Mouse (Mus musculus) kidney, postnatal 4 days (tissue): Measurements from ENCODE around the gene Itpkb.
A peak's percentile ranks its signal among the peaks of the same experiment; 100 is the strongest.

Source experiments
- DNase-seq, 2 experiments: peaks; one replicate each; pipeline ENCODE4 v3.0.0; 2021; ENCODE audit warnings: mixed read lengths in 2 of 2

The Itpkb gene

DNA sequence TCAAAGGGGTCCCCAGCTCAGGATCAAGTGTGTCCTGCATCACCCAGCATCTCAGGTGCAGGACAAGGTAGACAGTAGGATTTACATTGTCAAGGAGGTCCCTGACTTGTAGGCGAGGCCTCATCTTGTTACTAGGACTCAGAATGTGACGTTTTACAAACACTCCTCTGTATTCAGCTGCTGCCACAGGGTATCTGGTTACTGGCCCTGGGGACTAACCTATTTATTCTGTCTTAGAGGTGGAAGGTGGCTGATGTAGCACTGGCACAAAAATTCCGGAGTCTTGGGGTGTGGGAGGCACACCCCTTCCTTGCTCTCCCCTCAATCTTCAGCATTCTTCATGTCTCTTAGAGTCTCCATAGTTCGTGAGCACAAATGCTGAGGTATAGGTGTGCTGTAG, 16.8 kb downstream of the Itpkb start:
- DNase-seq = no peak

DNA sequence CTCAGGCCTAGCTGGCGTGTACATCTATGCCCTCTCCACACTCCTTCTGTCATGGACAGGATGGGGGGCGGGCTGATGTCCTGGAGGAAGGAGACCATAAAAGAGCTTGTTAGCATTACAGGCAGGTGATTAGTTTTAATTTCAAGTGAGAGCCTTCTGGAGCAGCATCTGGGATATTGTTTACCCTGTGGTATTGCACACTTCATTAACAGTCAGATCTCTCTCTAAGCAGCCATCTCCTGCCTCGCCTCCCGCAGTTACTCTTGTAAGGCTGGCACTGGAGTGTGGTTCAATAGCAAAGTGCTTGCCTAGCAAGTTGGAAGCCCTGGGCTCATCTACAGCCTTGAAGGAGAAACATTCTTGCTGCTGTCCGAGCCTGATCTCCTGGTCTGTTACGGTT, 17.6 kb downstream of the Itpkb start:
- DNase-seq = no peak

DNA sequence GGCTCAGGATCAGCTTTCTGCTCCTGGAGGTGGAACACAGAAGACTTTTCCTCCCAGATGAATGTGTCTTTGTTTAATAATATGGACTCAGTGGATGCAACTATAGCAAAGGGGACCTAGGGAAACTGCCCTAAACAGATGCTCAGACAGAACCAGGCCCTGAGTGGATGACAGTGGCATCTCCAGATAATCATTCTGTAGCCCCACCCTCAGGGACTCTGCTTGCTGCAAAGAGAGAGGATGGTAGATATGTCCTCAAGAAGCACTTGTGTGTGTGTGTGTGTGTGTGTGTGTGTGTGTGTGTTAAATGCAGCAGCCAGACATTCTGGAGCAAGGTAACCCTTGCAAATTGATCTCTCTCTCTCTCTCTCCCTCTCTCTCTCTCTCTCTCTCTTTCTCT, 18.8 kb downstream of the Itpkb start:
- no peak for DNase-seq

DNA sequence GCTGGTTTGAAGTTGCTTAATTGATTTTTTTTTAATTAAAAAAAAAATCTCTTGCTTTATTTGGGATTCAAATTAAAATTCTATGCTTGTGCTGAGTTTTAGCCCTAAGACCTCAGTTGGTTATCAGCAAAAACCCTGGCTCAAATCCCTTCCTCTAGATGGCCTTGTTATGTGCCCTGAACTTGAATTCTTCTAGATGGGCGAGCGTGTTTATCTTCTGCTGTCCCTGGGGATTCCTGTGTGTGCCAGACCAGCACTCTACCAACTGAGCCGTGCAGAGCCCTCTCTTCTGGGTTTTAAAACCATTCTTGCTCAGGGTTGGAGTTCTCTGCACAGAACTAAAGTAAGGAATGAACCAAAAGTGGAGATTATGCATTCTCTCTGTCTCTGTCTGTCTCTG, 22.0 kb downstream of the Itpkb start:
- no peak for DNase-seq

DNA sequence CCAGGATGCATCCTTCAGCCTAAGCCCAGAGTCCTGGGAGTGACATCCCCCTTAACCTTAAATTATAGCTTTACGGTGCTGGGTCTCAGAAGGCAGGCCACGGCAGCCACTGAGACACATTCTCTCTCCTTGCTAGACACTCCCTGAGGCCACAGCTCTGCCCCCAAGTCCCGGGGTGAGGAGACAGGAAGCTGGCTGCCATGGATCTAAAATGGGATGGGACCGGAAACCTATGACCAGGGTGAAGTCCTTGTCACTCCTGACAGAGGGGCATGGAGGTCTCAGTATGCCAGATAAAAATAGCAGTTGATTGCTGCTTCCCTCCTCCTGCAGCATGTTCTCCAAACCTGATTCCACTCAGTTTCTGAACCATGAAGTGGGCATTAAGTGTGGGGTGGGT, 23.8 kb downstream of the Itpkb start:
- no peak for DNase-seq

DNA sequence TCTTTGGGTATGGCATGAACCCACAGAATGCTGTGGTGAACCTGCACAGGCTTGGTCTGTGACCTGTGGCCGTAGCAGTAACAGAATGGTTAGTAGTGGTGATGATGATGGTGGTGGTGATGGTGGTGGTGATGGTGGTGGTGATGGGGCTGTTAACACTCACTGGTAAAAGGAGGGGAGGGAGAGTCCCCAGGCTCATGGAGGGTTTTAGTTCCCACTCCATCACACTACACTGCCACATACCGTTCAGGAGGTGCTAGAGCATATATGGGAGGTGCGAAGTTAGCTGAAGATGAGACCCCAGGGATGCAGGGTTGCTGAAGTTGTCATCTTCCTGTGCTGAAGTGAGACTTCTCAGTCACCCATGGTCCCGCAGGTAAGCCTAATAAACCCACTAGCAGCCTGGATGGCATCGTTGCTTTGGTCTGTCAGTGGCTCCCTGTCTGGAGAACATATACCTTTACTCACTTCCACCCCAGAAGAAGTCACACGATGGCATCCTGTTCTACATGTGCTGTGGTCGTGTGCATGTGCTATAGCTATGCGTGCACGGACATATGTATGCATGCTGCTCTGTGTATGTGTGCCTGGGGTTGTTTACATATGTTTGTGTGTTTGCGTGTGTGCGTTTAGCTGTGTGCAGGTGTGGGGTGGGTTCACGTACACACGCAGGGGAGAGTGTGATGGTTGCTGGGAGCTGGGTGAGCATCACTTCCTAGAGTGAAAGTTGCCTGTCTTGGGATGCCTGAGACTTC, 24.9 kb downstream of the Itpkb start:
- no peak for DNase-seq

DNA sequence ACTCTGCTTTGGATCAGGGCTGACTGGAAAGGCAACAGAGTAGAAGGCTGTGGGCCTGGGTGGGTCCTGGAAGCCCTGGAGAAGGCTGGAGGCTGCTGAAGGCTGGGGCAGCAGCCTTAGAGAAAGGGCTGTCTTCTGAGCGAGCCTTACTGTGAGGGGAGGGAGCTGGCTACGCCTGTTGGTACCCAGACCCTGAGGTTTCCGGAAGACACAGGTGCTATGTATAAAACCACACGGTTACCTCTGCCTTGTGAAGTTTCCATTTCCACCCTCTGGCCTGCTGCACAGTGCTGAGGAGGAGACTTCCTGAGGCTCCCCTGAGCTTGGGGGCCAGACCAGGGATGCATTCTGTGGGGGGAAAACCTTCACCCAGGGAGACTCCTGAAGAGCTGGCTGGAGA, 25.9 kb downstream of the Itpkb start:
- DNase-seq = no peak

DNA sequence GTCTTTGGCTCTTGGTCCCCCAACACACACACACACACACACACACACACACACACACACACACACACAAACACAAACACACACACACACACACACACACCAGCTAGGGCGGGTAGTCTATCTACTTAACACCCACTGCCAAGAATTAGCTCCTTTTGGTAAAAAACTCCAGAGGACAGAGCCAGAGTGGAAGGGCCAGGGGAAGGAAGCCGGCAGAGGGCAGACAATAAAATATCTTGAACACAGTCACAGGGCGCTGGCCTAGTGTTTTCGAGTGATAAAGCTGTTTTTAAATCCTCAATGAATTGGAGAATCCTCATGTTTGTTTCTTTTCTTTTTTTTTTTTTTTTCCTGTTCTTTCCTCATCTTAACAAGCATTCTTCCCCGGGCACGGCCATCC, 26.6 kb downstream of the Itpkb start:
- DNase-seq = no peak

DNA sequence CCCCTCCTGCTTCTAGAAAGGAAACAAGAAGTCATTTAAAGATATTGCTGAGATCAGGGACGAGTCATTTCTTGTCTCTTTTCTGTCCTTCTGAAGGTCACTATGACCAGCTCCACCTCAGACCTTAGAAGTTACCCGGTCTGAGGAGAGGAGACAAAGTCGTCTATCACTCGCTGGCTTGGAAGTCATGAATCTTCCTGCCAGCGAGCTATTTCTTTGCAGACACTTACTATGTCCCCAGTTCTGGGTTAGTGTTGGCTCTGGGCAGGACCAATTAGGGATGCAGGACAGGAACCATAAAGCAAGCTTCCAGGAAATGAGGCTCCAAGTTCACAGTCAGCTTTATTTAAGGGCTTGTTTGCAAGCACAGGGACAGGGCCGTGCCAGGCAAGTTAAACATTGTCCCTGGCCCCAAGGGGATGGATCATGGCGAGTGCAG, 27.6 kb downstream of the Itpkb start:
- DNase-seq = no peak

DNA sequence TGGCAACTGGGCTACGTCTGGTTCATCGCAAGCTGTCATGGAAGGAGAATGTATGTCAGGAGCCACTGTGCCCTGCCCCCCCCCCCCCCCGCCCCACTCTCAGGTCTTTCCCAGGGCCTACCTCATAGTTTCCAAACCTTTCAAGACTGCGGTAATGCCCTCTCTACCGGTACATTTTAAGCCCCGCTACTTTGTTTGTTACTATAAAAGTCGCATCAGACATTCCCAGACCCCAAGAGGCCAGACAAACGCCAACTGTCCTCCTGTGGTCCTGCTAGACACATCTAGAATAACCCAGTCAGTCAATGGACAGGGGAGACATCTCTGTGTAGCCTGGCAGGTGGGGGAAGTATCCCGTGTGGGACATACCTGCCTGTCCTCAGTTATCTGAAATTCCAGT, 28.2 kb downstream of the Itpkb start:
- DNase-seq = no peak

DNA sequence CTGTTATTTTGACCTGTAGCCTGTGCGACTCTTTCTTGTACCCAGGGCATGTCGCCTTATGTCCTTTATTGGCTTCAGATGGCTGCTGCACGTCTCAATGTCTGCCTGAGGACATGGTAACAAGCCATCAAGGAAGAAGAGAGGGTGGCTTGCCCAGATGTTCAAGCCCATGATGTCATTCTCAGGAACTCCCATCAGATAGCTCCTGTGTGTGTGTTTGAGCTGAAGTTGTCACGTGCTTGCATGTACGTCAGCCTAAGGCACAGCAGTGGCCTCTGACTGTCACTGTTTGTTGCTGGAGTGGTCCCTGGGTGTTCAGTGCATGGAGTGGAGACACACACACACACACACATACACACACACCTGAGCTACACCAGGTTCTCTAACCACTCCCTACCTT, 29.0 kb downstream of the Itpkb start:
- no peak for DNase-seq

DNA sequence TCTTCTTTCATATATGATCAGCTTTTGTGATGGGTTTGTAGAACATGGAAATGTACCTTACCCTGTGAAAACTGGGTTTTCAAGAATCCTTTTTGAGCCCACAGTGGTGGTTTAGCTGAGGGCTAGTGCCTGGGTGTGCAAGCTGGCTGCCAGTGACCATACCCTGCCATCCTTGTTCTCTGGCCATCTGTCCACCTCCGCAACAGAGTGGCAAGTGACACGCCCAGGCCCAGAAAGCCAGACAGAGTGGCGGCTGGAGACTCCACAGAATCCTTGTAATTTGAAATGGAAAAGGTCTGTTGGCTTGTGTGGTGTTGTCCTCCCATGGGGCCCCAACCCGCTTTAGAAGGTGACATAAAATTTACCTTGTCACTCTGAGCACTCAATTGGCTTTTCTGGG, 31.9 kb downstream of the Itpkb start:
- DNase-seq = no peak

DNA sequence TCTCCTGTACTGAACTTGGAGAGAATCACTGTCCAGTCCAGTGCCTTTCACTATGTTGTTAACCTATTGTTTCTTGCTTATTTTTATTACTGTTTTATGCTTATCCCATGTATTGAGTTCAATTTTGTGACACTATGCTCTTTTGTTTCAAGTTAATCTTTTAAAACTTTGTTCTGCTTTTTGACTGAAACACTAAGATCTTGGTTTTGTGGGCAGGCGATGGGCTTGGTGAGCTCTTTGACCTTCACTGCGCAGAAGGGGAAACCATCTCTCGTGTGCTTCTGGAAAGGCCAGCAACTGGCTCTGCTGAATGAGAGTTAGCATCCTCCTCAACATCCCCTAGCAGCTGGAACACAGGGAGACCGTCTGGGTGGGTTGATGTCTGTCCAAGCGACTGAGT, 32.6 kb downstream of the Itpkb start:
- no peak for DNase-seq

DNA sequence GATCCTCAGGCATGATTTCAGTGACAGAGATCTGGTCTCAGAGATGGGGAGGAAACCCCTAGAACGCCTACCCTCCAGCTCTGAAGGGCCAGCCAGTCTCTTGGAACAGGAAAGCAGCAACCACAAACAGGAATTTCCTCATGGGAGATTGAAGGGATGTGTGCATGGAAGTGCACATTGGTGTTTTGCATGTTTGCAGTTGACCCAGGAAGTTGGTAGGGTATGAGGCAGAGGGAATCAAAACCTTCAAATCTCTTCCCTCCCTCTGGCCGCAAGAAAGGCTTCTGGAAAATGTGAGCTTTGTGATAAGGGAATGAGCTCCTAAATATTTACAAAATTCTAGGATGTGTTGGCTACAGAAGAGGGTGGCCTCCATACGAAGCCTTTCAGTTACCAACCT, 33.0 kb downstream of the Itpkb start:
- no peak for DNase-seq

DNA sequence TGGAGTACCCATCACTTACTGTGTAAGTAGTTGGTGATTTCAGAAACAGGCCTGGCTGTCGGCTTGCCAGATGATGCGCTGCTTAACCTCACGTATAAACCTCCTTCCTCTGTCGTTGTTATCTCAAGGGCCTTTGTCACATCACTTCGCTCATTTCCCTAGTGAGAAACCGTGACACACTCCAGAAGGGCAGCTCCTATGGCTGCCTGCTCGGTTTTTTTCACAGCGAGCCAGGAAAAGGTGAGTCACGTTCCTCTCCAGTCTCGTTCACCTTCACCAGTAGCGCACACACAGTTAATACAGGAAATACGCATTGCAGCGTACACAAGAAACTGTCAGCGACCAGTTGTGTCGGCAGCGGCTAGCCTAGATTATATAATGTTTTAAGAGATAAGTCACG, 33.7 kb downstream of the Itpkb start:
- peak in 1 of 2 experiments; percentile 61 for DNase-seq

DNA sequence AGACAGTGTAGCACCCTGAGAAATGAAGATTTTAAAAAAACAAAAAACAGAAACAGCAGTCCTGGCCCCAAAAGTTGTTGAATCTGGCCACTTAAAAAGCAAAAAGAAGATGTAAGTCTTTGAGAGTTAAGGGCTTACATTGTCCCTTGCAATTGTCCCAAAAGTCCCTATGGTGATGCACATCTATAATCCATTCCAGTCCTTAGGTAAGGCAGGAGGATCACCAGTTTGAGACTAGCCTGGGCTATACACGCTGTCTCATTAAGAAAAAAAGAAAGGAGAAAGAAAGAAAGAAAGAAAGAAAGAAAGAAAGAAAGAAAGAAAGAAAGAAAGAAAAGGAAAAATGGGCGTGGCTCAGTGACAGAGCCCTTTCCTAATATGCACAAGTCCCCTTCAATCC, 34.4 kb downstream of the Itpkb start:
- no peak for DNase-seq

DNA sequence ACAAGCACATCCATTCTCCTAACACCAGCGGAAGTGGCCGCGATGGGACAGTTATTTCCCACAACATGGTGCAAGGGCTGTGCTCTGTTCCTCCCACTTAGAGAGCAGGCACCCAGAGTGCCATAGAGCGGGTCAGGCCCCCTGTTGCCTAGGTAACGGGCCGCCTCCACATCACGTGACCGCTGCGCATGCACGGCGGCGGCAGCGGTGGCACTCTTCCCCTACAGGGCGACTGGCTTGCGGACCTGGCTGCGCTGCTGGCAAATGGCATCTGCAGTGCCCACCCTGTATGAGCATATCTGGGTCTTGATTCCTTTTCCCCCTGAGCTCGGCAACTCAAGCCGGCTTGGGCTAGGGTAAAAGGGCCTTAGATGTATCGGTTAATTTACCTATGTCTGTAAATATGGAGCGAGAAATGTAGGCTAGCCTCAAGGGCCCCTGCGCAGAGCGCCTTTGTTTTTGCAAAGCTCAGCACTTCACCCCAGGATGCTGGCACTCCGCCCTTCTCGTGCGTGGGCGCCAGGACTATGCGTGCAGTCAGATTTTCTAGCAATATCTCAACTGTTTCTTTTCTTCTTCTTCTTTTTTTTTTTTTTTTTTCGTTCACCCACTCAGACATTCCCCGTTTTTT, 35.0 kb downstream of the Itpkb start:
- DNase-seq = peak; percentile 92 to 96

DNA sequence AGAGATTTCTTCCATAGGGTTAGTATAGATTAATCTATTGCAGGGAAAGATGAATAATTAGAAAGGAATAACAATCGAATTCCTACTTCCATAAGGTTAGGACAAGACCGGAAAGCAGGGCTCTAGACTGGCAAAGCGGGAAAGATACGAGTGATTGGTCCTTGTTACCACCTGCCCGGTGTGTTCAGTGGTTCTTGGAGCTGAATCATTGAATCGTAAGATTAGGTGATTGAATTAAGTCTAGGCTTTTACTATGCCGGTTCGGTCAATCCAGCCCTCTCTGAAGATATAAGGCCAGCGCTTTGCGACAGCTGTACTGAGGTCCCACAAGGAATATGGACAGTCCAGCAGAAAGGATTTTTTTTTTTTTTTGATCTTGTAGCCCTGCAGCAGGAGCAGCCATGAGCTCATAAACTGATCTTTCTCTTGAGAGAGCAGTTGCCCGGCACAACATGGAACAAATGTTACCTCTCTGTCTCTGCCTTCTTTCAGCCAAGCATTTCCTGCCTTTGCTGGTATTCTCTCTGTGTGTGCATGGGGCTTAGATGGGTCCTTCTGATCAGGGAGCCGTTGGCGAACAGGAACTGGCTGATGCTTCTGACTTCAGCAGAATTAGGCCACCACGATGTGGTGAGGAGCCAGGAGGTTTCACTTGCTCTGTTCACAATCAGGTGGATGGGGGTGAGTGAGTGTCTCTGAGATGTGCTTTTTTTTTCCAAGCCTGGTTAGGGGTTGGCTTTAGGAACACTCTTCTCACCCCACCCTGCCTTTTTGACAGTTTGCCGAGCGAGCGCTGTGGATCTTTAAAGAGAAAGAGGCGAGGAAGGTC, 35.9 kb downstream of the Itpkb start:
- no peak for DNase-seq

DNA sequence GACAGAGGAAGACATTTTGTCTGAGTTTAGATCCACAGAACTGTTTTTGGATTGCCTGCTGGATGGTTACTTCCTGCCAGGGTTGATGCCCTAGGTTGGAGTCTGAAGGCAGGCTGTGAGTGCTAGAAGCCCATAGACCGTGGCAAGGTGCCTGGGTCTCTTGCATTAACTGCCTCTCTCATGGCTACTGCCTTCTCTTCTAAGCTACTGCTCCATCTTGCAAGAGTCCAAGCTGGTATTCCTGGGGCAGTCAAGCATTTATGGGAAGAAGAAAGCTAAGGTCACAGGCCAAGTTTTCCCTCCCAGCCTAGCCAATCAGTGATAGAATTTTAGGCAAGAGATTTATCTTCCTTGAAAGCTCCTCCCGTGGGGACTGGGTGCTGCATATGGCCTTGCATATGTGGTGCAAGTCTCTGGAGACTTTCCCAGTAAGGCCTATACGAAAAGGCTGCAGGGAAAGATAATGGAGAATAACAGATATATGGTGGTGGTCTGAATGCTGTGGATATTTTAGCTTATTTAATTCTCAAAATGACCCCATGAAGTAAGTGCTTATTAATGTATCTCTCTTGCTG, 36.8 kb downstream of the Itpkb start:
- DNase-seq = no peak

DNA sequence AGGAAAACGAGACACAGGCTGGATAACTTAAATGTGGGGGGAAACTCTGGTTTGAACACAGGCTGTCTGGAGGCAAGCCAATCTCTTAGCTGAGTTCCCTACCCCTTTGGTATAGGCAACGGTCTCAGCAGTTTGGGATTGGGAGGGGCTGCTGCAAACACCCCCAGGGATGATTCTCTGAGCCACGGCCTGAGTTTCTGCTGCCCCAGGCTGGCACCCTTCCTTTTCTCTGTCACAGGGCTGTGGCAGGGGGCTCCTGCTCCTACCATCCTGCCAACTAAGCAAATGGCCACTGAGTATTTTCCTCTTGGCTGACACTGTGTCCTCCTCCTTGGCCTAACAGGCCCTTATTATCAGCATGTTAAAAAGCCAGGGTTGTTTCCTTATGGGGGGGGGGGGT, 37.3 kb downstream of the Itpkb start:
- no peak for DNase-seq

DNA sequence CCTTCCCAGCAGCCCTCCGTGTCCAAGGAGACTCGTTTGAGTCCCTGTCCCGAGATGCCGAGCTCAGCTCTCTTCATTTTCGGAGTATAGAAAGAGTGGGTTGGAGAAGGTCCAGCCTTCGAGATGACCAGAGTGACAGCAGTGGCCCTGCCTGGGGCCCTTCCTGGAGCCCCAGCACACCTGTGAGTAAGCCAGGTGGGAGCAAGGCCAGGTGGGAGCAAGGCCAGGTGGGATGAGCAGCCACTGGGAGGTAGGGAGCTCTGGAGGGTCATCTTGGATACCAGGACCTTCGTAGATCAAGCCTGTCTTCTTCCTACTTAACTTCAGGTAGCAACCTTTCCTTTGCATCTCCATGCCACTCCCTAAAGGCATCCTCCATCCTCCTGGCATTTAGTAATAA, 37.8 kb downstream of the Itpkb start:
- DNase-seq = no peak

DNA sequence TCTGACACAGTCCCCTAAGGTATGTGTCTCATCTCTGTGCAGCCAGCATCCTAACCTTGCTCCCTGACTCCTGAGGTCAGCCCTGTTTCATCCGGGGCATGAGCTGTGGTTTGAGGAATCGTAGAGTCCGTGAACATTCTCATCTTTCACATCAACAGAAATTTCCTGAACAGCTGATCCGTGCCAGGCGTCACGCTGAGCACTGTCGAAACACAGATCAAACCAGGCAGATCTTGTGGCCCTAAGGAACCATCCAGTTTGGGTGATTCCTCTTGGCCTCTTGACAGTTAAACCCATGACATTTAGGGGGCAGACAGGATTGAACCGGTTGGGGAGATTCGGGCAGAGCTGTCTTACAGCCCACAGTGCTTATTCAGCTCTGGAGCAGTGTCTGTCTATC, 38.4 kb downstream of the Itpkb start:
- no peak for DNase-seq

DNA sequence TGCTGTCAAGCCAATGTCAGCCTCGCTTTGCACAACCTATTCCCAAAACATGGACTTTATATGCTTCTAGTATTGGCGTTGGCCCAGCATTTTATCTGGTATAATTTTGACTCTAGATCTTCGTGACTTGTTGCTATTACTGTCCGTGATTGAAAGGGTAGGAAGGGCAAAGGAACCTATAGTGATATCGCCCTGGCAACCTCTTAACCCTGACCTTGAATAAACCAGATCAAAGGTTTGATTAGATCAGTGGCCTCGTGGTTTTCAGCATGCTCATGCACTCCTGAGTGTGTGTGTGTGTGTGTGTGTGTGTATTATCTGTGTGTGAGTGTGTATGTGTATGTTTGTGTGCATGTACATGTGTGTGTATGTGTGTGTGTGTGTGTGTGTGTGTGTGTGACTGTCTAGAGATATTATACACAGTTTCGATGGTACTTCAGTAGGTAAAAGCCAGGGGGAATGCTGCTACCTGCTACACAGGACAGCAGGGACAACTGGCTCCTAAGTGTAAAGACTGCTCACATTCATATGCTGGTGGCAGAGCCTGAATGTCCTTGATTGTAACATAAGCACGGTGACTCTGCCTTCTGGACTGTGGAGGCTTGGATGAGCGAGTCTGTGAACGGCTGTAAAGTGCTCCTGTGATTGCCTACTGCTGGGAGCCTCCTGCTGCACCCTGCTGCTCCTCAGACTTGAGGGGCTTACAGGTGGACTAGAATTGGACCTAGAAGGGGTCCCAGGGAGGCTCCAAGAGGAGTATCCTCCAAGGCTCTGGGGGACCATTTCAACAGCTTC, 40.8 kb downstream of the Itpkb start:
- DNase-seq = no peak
